Mouse (Mus musculus) liver, postnatal 0 days (tissue): Measurements from ENCODE around the gene Csrnp1.

Source experiments
- CTCF ChIP-seq: sonication (generic); IDR thresholded peaks from 2 replicates; pipeline ENCODE4 v1.5.1; 2016; ENCODE audit warnings: antibody characterized with exemption, low read depth
- EP300 ChIP-seq: IDR thresholded peaks from 2 replicates; pipeline ENCODE4 v1.6.1; 2016; ENCODE audit warnings: antibody characterized with exemption, low read depth, mild to moderate bottlenecking

DNA sequence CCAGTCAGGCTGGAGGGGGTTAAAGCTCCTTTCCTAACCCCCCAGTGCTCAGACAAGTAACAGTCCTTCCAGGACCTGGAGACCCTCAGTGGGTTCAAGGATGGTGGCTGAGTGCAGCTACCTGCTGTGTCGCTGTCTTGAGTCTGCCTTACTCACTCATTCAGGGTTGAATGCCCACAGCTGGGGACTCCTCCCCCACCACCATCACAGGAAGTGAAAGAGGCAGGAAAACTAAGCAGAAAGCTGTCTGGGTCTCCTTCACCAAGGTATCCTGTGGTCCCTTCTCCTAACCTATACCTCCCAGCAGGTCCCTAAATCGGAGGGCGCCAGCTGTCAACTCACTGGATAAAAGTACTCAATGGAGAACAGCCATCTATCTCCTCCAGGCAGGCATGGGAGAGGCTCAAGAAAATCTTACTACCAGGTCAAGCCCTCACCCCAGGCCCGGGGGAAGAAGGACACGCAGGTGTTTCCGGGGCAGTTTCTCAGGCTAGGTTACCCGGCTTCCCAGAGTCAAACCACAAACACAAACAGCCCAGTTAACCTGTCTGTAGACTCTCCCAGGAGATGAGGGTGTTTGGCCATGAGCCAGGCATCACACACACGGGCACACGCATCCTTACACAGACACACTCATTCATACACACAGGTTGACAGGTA is 6.2 kb downstream of the Csrnp1 start:
- TF ChIP-seq CTCF (no peak), EP300 (no peak)
